Mouse (Mus musculus): ENCODE measurements at regions not wholly inside any gene's neighbourhood (a gene's known extent, or its start where the extent isn't known, plus 50 kb on each side); places are given as distances from the start of the nearest gene placed in this dataset.

DNA sequence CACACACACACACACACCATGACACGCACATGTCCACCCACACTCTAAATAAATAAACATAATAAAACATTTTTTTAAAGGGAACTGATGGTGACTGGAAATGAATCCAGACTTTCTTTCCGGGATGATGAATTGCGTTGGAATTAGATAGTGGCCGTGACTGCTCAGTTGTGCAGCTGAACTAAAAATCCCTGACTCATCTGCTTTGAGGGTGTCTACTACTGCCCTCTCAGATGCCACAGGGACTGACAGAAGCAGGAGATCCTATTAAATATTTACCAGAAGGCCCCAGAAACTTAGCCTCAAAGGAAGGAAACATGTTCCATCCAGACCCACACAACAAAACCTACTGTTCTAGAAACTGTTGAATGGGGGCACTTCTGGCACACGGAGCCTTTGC, 65.7 kb downstream of the Polr2m start:
- TF ChIP-seq CTCF (IDR thresholded peaks at IDR 0.05; ENCODE audit: extremely low read depth, insufficient read depth, low read length) = no peak
- TF ChIP-seq POLR2A (IDR thresholded peaks at IDR 0.05; ENCODE audit: extremely low read depth, insufficient read depth, low read length) = no peak

All from cortical plate, adult 2 months (tissue).